Mouse (Mus musculus) heart, embryonic 13.5 days (tissue): ENCODE data around the gene Fbxl19. TPM values are rescaled to one million over a fixed set of nuclear protein-coding genes. Genes with fewer than 3 reads are reported as not detected.

Source experiments
- ATAC-seq: fragments of 200-750 bp; cut with Nextera tagmentation; 2 replicates; pipeline ENCODE4 v1.8.0; 2017; ENCODE audit warnings: moderate TSS enrichment; ENCODE audit not compliant: insufficient number of reproducible peaks, low FRiP score, low TSS enrichment; ENCODE audit errors: extremely low read depth
- H3K27ac ChIP-seq: fragments of 300-500 bp; sonication (generic); replicated peaks from 2 replicates; pipeline ENCODE4 v1.5.1; 2015; ENCODE audit warnings: moderate library complexity, mild to moderate bottlenecking, inconsistent platforms
- H3K27me3 ChIP-seq: fragments of 300-500 bp; sonication (generic); replicated peaks from 2 replicates; pipeline ENCODE4 v1.6.1; 2015; ENCODE audit warnings: mild to moderate bottlenecking, inconsistent platforms
- H3K36me3 ChIP-seq: fragments of 300-500 bp; sonication (generic); 2 replicates; pipeline ENCODE4 v1.6.1; 2015; ENCODE audit warnings: mild to moderate bottlenecking, inconsistent platforms
- H3K4me1 ChIP-seq: fragments of 300-500 bp; sonication (generic); 2 replicates; pipeline ENCODE4 v1.6.1; 2015; ENCODE audit warnings: inconsistent platforms
- H3K4me2 ChIP-seq: fragments of 300-500 bp; sonication (generic); 2 replicates; pipeline ENCODE4 v1.6.1; 2015; ENCODE audit warnings: inconsistent platforms, mild to moderate bottlenecking, moderate library complexity
- H3K4me3 ChIP-seq: fragments of 300-500 bp; sonication (generic); 2 replicates; pipeline ENCODE4 v1.5.1; 2015; ENCODE audit warnings: moderate library complexity, mild to moderate bottlenecking, inconsistent platforms
- H3K9ac ChIP-seq: fragments of 300-500 bp; sonication (generic); 2 replicates; pipeline ENCODE4 v1.6.1; 2015; ENCODE audit warnings: inconsistent platforms, mild to moderate bottlenecking, moderate library complexity
- H3K9me3 ChIP-seq: fragments of 300-500 bp; sonication (generic); 2 replicates; pipeline ENCODE4 v1.6.1; 2016; ENCODE audit warnings: inconsistent platforms
- WGBS: fragments of 180-500 bp; shearing (Covaris S2); methylation state at CpG from one replicate; pipeline ENCODE4 v1.1.7; 2015; ENCODE audit warnings: mixed read lengths; 5-methylcytosine and 5-hydroxymethylcytosine counted together
- polyA plus RNA-seq: library from polyadenylated mRNA; unstranded; fragments of >200 nt; fragmentation: Nextera tagmentation; extraction: Ambion mirVana; gene quantifications from 2 replicates; pipeline ENCODE4 v1.2.1, GENCODE M21; 2015

Fbxl19 gene
- polyA plus RNA-seq, result 1.8 and 3.0 TPM in 2 replicates

- Histone ChIP-seq H3K4me2 (peak within 1 kb of the TSS; percentile 93), H3K36me3 (peaks cover 16% of the 10 kb centered on the region), H3K4me1 (peaks cover 25% of the 10 kb centered on the region), H3K9me3 (no peaks in the 10 kb centered on the region), H3K27ac (peak within 1 kb of the TSS; percentile 91), H3K4me3 (peak within 1 kb of the TSS; percentile 86), H3K9ac (peak within 1 kb of the TSS; percentile 93), H3K27me3 (no peaks in the 10 kb centered on the region)
- ATAC-seq, result no peak
- WGBS, result under 1% methylated on average over 26 of the region's 26 CpGs
Observed at GRCm38 (mm10) chr7:127744366-127745045, at the start of gene Fbxl19. Gene Fbxl19, plus strand, starts transcription at chr7:127744543.

- no peak overlapping the region for H3K4me3 ChIP-seq
- peaks cover 53% of the 10 kb centered on the region for H3K36me3 ChIP-seq
- H3K4me1 ChIP-seq, result no peaks in the 10 kb centered on the region
- no peak for ATAC-seq
- H3K4me2 ChIP-seq, result no peak overlapping the region
- no peak overlapping the region for H3K9ac ChIP-seq
- no peaks in the 10 kb centered on the region for H3K27me3 ChIP-seq
- WGBS, result 66% methylated on average over 6 of the region's 6 CpGs
- no peak overlapping the region for H3K27ac ChIP-seq
- H3K9me3 ChIP-seq, result no peaks in the 10 kb centered on the region
Observed at GRCm38 (mm10) chr7:127698986-127699385, 45.4 kb upstream of the Fbxl19 start.

GRCm38 (mm10) chr7:127700712-127701331 lies 43.5 kb upstream of the Fbxl19 start:
- H3K9ac ChIP-seq, result no peak overlapping the region
- H3K27ac ChIP-seq, result no peak overlapping the region
- H3K4me3 ChIP-seq, result no peak overlapping the region
- H3K9me3 ChIP-seq, result no peaks in the 10 kb centered on the region
- no peaks in the 10 kb centered on the region for H3K4me1 ChIP-seq
- no peak for ATAC-seq
- H3K36me3 ChIP-seq, result peaks cover 60% of the 10 kb centered on the region
- H3K27me3 ChIP-seq, result no peaks in the 10 kb centered on the region
- no peak overlapping the region for H3K4me2 ChIP-seq
- WGBS, result 66% methylated on average over 3 of the region's 3 CpGs

- Histone ChIP-seq H3K9me3 (no peaks in the 10 kb centered on the region), H3K9ac (no peak overlapping the region), H3K27ac (no peak overlapping the region), H3K27me3 (no peaks in the 10 kb centered on the region), H3K36me3 (peaks cover 70% of the 10 kb centered on the region), H3K4me2 (no peak overlapping the region), H3K4me3 (no peak overlapping the region), H3K4me1 (peaks cover 16% of the 10 kb centered on the region)
- ATAC-seq, result no peak
- 89% methylated on average over 8 of the region's 8 CpGs for WGBS
Observed at GRCm38 (mm10) chr7:127703561-127704178, 40.7 kb upstream of the Fbxl19 start.

- no peak for ATAC-seq
- Histone ChIP-seq H3K9me3 (no peaks in the 10 kb centered on the region), H3K4me3 (no peak overlapping the region), H3K36me3 (peaks cover 68% of the 10 kb centered on the region), H3K27ac (no peak overlapping the region), H3K9ac (no peak overlapping the region), H3K27me3 (no peaks in the 10 kb centered on the region), H3K4me2 (no peak overlapping the region), H3K4me1 (peaks cover 23% of the 10 kb centered on the region)
- WGBS, result 75% methylated on average over 6 of the region's 6 CpGs
Observed at GRCm38 (mm10) chr7:127704598-127704997, 39.7 kb upstream of the Fbxl19 start.

GRCm38 (mm10) chr7:127705706-127706105 lies 38.6 kb upstream of the Fbxl19 start:
- Histone ChIP-seq H3K4me3 (no peak overlapping the region), H3K36me3 (peaks cover 57% of the 10 kb centered on the region), H3K4me2 (no peak overlapping the region), H3K9me3 (no peaks in the 10 kb centered on the region), H3K4me1 (peaks cover 23% of the 10 kb centered on the region), H3K9ac (0 out of 2 replicates have a peak overlapping the region, but pooled peaks have one; percentile 7), H3K27ac (no peak overlapping the region), H3K27me3 (no peaks in the 10 kb centered on the region)
- 73% methylated on average over 4 of the region's 4 CpGs for WGBS
- no peak for ATAC-seq

GRCm38 (mm10) chr7:127707045-127707956 lies 37.0 kb upstream of the Fbxl19 start:
- ATAC-seq, result no peak
- peak overlapping the region; percentile 85 for H3K4me2 ChIP-seq
- 33% methylated on average over 22 of the region's 22 CpGs for WGBS
- peak overlapping the region; percentile 92 for H3K9ac ChIP-seq
- H3K4me1 ChIP-seq, result peaks cover 28% of the 10 kb centered on the region
- H3K27me3 ChIP-seq, result no peaks in the 10 kb centered on the region
- H3K9me3 ChIP-seq, result no peaks in the 10 kb centered on the region
- H3K36me3 ChIP-seq, result peaks cover 43% of the 10 kb centered on the region
- H3K4me3 ChIP-seq, result peak overlapping the region; percentile 79
- peak overlapping the region; percentile 98 for H3K27ac ChIP-seq

DNA sequence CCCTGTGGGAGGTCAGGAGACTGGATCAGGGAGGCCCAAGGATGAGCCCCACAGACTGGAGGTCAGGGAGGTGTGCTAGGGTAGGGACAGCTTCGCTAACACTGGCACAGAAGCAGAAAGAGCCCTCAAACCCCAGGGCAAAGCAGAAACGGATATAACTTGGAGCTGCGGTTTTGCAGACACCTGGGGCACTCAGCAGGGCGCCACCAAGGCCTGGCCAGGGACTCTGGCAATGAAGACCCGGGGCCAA lies 36.5 kb upstream of the Fbxl19 start:
- no peak for ATAC-seq
- peak overlapping the region; percentile 92 for H3K9ac ChIP-seq
- peak overlapping the region; percentile 79 for H3K4me3 ChIP-seq
- H3K36me3 ChIP-seq, result peaks cover 39% of the 10 kb centered on the region
- 1% methylated on average over 5 of the region's 5 CpGs for WGBS
- H3K27ac ChIP-seq, result peak overlapping the region; percentile 98
- peaks cover 34% of the 10 kb centered on the region for H3K4me1 ChIP-seq
- H3K4me2 ChIP-seq, result peak overlapping the region; percentile 85
- H3K27me3 ChIP-seq, result no peaks in the 10 kb centered on the region
- no peaks in the 10 kb centered on the region for H3K9me3 ChIP-seq

GRCm38 (mm10) chr7:127708207-127709078 lies 35.9 kb upstream of the Fbxl19 start, which contains the start of gene Bcl7c:
Gene Bcl7c, minus strand, starts transcription at chr7:127708933.
- Histone ChIP-seq H3K9ac (peak within 1 kb of the TSS; percentile 92), H3K27me3 (no peaks in the 10 kb centered on the region), H3K4me2 (peak within 1 kb of the TSS; percentile 85), H3K4me3 (peak within 1 kb of the TSS; percentile 79), H3K9me3 (no peaks in the 10 kb centered on the region), H3K4me1 (peaks cover 38% of the 10 kb centered on the region), H3K27ac (peak within 1 kb of the TSS; percentile 98), H3K36me3 (peaks cover 33% of the 10 kb centered on the region)
- WGBS, result under 1% methylated on average over 74 of the region's 90 CpGs
- ATAC-seq, result peak; percentile 87

GRCm38 (mm10) chr7:127709261-127709979 lies 34.9 kb upstream of the Fbxl19 start:
- Histone ChIP-seq H3K4me2 (peak overlapping the region; percentile 85), H3K27ac (peak overlapping the region; percentile 98), H3K36me3 (peaks cover 24% of the 10 kb centered on the region), H3K4me1 (peaks cover 40% of the 10 kb centered on the region), H3K4me3 (peak overlapping the region; percentile 79), H3K9me3 (no peaks in the 10 kb centered on the region), H3K9ac (peak overlapping the region; percentile 92), H3K27me3 (no peaks in the 10 kb centered on the region)
- WGBS, result 72% methylated on average over 5 of the region's 5 CpGs
- ATAC-seq, result no peak
